Mouse (Mus musculus) intestine, embryonic 16.5 days (tissue): ENCODE data around the gene Commd1. TPM values are rescaled to one million over a fixed set of nuclear protein-coding genes. Genes with fewer than 3 reads are reported as not detected.

Experiments used
- ATAC-seq: fragments of 200-750 bp; cut with Nextera tagmentation; 2 replicates; pipeline ENCODE4 v1.8.0; 2017; ENCODE audit warnings: moderate TSS enrichment, moderate library complexity
- H3K27ac ChIP-seq: fragments of 300-500 bp; sonication (generic); 2 replicates; pipeline ENCODE4 v1.5.1; 2014; ENCODE audit warnings: mild to moderate bottlenecking, low read length
- H3K27me3 ChIP-seq: fragments of 300-500 bp; sonication (generic); replicated peaks from 2 replicates; pipeline ENCODE4 v1.6.1; 2014; ENCODE audit warnings: low read length, control low read depth, mixed read lengths; ENCODE audit not compliant: control insufficient read depth, insufficient read depth
- H3K36me3 ChIP-seq: fragments of 300-500 bp; sonication (generic); 2 replicates; pipeline ENCODE4 v1.6.1; 2014; ENCODE audit warnings: low read length, control low read depth; ENCODE audit not compliant: control insufficient read depth, insufficient read depth
- H3K4me1 ChIP-seq: fragments of 300-500 bp; sonication (generic); 2 replicates; pipeline ENCODE4 v1.6.1; 2014; ENCODE audit warnings: low read length, control low read depth, mixed read lengths; ENCODE audit not compliant: control insufficient read depth, insufficient read depth
- H3K4me2 ChIP-seq: fragments of 300-500 bp; sonication (generic); 2 replicates; pipeline ENCODE4 v1.6.1; 2014; ENCODE audit warnings: low read depth, low read length, control low read depth
- H3K4me3 ChIP-seq: fragments of 300-500 bp; sonication (generic); 2 replicates; pipeline ENCODE4 v1.5.1; 2014; ENCODE audit warnings: mild to moderate bottlenecking, low read length
- H3K9ac ChIP-seq: fragments of 300-500 bp; sonication (generic); 2 replicates; pipeline ENCODE4 v1.6.1; 2014; ENCODE audit warnings: low read depth, low read length
- H3K9me3 ChIP-seq: fragments of 300-500 bp; sonication (generic); 2 replicates; pipeline ENCODE4 v1.6.1; 2016; ENCODE audit warnings: low read length, control low read depth; ENCODE audit not compliant: control insufficient read depth
- WGBS: fragments of 180-500 bp; shearing (Covaris S2); extraction: QIAGEN DNeasy Blood & Tissue Kit; methylation state at CpG from one replicate; pipeline ENCODE4 v1.1.7; 2014; 5-methylcytosine and 5-hydroxymethylcytosine counted together
- polyA plus RNA-seq: library from polyadenylated mRNA; unstranded; fragments of >200 nt; fragmentation: Nextera tagmentation; extraction: Ambion mirVana; gene quantifications from 2 replicates; pipeline ENCODE4 v1.2.1, GENCODE M21; 2015

Gene Commd1
- polyA plus RNA-seq, 1 experiment from 2014 or later = 339 TPM

DNA sequence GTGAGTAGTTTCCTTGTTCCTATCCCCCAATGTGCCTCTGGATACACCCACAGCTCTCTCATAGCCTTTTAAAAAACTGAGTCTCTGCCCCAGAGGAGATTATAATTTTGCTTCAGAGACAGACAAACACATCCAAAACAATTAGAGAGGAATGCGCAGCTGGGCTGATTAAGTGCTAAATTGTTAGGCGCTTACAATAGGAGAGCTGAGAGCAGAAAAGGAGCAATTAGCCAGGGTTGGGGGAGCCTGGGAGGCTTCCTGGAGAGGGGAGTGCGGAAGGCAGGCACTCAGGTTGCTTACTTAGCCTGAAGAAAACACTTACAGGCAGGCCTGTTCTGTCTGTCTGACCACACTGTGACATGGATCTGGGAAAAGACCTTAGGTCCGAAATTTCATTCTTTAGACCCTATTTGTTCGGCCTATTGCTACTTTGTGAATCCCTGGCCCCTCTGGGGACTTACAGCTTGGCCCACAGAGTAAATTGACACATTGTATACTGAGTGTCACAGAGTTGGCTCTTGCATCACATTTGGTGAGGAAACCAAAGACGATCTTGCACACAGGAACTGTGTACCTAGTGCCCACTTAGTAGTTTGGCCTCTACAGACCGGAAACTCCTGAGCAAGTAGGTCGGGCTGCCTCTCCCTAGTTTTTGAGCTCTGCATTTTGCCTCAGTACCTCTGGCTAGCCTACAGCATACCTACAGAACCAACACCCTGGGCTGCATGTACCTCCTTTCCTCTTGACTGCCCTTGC is 117.7 kb downstream of the Commd1 start:
- Histone ChIP-seq H3K4me3 (no peak overlapping the region), H3K27me3 (no peaks in the 10 kb centered on the region), H3K9me3 (no peaks in the 10 kb centered on the region), H3K27ac (no peak overlapping the region), H3K9ac (no peak overlapping the region), H3K4me2 (no peak overlapping the region), H3K4me1 (no peaks in the 10 kb centered on the region; the same call in 1 of the 2 replicates), H3K36me3 (no peaks in the 10 kb centered on the region)
- no peak for ATAC-seq
- WGBS = 76% methylated on average over 8 of the region's 8 CpGs

DNA sequence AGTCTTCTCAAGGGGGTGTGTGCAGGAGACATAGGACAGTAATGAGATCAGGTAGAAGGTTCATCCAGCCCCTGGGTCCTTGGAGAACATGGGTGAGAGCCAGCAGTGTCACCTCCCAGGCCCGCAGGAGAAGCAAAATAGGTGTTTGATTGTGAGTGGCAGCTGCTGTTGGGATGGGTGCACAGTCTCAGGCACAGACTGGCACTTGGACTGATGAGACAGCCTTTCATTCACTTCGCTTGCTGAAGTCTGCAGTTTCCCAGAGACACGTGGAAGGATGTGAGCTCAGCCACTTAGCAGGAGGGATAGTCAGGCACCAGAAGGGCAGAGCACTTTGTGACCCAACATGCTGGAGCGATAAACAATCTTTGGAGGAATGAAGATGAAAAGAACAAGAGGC is 118.6 kb downstream of the Commd1 start:
- 52% methylated on average over 4 of the region's 4 CpGs for WGBS
- no peaks in the 10 kb centered on the region; the same call in 1 of the 2 replicates for H3K4me1 ChIP-seq
- ATAC-seq = no peak
- no peaks in the 10 kb centered on the region for H3K36me3 ChIP-seq
- H3K9me3 ChIP-seq = no peaks in the 10 kb centered on the region
- no peak overlapping the region for H3K4me3 ChIP-seq
- no peak overlapping the region for H3K27ac ChIP-seq
- H3K9ac ChIP-seq = no peak overlapping the region
- no peaks in the 10 kb centered on the region for H3K27me3 ChIP-seq
- H3K4me2 ChIP-seq = no peak overlapping the region

DNA sequence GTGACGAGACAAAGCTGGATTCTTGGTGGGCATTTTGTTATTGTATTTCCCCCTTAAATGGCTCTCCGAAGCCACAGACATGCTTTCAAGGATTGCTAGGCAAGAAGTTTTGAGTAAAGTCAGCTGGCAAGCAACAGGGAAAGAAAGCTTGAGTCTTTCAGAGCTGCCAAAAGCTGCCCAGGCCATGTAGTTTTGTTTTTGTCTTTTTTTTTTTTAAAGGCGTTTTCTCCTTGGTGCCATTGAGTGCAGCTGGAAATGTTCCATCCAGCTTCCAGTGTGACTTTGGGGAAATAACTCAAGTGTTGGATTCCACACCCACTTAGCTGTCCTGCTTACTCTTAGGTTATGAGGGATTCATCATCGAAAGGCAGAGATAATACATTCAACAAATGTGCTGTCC is 120.9 kb downstream of the Commd1 start:
- Histone ChIP-seq H3K4me2 (no peak overlapping the region), H3K9ac (no peak overlapping the region), H3K36me3 (no peaks in the 10 kb centered on the region), H3K9me3 (no peaks in the 10 kb centered on the region), H3K27ac (no peak overlapping the region), H3K4me3 (no peak overlapping the region), H3K27me3 (no peaks in the 10 kb centered on the region), H3K4me1 (no peaks in the 10 kb centered on the region; the same call in 1 of the 2 replicates)
- ATAC-seq = no peak
- WGBS = 60% methylated on average over 4 of the region's 4 CpGs

DNA sequence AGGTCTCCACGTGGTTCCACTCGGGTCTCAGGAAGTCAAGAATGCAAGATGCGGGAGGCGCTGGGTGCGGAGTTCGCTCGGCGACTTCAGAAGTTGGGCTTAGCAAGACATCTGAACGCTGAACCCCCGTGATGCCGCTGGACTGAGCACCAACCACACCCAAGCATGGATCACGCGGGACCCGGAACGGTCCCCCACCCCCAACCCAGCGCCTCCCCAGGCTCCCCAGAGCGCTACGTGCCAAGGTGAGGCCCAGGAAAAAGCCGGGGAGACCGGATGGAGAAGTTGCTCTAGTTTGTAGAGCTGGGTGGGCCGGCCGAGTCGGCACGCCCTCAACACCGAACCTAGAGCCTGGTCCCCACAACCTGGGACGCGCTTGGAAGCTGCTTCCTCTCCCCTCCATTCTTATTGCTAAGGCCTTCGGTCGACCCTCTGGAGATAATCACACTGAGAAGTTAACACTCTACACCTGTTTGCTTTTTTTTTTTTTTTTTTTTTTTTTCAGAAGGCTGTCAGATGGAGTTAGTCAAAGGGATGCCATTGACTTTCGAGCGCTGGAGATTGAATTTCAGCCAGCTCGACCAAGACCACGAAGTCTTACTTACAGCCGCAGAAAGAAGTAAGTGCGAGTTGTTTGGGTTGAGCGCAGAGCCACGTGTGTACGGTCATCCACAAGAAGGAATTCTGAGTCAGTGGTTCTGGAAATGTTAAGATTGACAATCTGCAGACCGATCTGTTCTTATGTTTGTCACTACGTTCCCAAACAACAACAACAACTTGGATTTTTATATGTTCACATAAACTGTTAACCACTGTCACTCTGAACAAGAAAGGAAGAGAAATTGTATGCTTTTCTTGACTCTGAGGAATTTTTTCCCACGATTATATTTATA is 121.6 kb downstream of the Commd1 start, which contains the start of gene B3gnt2:
Gene B3gnt2, minus strand, starts transcription at position 627 of the 893 bp plus-strand sequence.
- H3K36me3 ChIP-seq = no peaks in the 10 kb centered on the region
- peak within 1 kb of the TSS; percentile 88 for H3K27ac ChIP-seq
- no peaks in the 10 kb centered on the region; the same call in 1 of the 2 replicates for H3K4me1 ChIP-seq
- H3K4me3 ChIP-seq = peak within 1 kb of the TSS; percentile 82
- H3K9me3 ChIP-seq = no peaks in the 10 kb centered on the region
- peak within 1 kb of the TSS; percentile 74 for H3K4me2 ChIP-seq
- peak; percentile 64 for ATAC-seq
- 7% methylated on average over 41 of the region's 41 CpGs for WGBS
- H3K9ac ChIP-seq = peak within 1 kb of the TSS; percentile 87
- no peaks in the 10 kb centered on the region for H3K27me3 ChIP-seq

DNA sequence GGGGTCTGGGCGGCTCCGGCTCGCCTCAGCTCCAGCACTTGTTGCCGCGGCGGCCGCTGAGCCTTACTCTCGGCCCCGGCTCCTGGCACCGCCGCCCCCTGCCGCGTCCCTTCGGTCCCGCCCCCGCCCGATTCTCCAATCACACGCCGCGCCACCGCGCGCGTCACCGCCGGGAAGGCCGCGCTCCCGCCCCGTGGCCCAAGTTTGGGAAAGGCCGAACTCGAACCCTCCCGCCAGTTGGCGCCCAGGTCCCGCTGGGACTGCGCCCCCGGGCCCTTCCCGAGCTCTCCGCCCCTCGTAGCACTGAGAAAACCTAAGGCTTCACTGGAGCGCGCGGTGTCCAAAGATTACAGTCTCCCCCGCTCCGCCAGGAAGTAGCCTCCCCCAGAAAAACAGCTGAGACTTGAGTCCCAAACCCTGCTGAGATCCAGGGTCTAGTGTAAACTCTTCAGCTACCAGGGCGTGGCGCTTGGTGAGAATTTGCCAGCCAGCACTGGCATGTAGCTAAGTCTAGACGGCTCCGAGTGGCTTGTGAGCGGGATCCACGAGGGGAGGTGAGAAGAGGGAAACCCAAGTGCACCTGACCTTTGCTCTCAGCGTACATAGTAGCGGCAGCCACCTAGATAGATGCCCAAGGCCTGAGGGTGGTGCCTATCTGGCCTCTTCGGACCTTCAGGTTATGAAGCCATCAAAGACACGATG is 122.4 kb downstream of the Commd1 start:
- H3K4me2 ChIP-seq = peak overlapping the region; percentile 74
- no peaks in the 10 kb centered on the region for H3K9me3 ChIP-seq
- no peaks in the 10 kb centered on the region for H3K36me3 ChIP-seq
- ATAC-seq = peak; percentile 91
- WGBS = under 1% methylated on average over 55 of the region's 55 CpGs
- peak overlapping the region; percentile 82 for H3K4me3 ChIP-seq
- peak overlapping the region; percentile 88 for H3K27ac ChIP-seq
- H3K27me3 ChIP-seq = no peaks in the 10 kb centered on the region
- H3K4me1 ChIP-seq = peaks cover under 1% of the 10 kb centered on the region; the same call in 1 of the 2 replicates
- H3K9ac ChIP-seq = peak overlapping the region; percentile 87

DNA sequence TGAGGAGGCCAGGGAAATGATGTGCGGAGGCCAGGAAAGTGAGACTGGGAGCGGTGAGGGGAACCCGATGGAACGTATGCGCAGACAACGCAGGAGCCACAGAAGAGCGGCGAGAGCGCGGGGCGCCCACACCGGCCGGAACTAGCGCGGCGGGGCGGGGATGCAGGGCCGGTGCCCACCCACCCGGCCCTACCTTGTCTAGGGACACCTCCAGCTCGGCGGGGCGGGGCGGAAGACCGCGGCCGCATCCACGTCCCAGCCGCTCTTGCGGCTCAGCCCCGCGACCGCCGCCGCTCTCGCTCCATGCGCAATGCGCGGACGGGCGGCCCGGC is 122.9 kb downstream of the Commd1 start:
- WGBS = 0% methylated on average over 26 of the region's 41 CpGs
- no peaks in the 10 kb centered on the region for H3K27me3 ChIP-seq

DNA sequence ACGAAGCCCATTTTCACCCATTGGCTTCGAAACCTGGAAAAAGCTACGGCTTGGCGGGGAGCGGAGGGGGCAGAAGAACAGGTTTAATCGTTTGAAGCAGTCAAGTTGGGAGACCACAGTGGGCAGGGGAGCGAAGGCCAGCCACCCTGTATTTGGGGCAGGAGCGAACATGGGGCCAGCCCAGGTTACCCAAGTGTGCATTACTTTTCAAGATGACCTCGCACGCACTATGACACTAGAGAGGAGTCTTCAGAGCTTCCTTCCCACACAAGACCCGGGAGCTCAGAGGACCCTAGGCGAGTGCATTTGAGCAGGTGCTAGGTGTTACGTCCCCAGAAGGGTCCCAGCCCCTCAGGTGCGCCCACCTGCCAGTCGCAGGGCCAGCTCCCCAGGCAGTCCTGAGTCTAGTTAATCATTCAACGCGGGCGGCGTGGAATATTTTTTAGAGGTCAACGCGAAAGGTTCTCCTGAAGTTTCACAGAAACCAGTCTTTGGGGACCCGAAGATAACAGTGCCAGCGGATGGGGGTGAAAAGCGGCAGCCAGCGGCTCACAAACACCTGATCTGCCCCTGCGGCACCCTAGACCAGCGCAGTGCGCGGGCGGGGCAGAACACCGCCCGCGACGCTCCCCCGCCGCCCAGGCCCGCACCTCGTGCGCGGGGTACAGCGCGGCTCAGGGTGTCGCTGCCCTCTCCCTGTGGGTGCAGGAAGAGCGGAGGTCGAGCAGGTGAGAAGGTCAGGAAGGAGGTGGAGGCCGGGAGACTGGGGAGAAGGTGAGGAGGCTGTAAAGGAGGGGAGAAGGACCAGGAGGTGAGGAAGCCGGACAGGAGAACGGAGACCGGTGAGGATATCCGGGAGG is 123.5 kb downstream of the Commd1 start:
- Histone ChIP-seq H3K9me3 (no peaks in the 10 kb centered on the region), H3K27ac (peak overlapping the region; percentile 88), H3K27me3 (no peaks in the 10 kb centered on the region), H3K4me1 (peaks cover 4% of the 10 kb centered on the region; the same call in 1 of the 2 replicates), H3K9ac (peak overlapping the region; percentile 87), H3K36me3 (no peaks in the 10 kb centered on the region), H3K4me2 (peak overlapping the region; percentile 74), H3K4me3 (peak overlapping the region; percentile 82)
- peak; percentile 65 for ATAC-seq
- 3% methylated on average over 46 of the region's 50 CpGs for WGBS

More for the DNA sequence above, 122.9 kb downstream of the Commd1 start:
- Histone ChIP-seq H3K27ac (peak overlapping the region; percentile 88), H3K9me3 (no peaks in the 10 kb centered on the region), H3K4me1 (peaks cover 4% of the 10 kb centered on the region; the same call in 1 of the 2 replicates), H3K36me3 (no peaks in the 10 kb centered on the region), H3K4me2 (peak overlapping the region; percentile 74), H3K9ac (peak overlapping the region; percentile 87), H3K4me3 (peak overlapping the region; percentile 82)
- peak; percentile 81 for ATAC-seq

DNA sequence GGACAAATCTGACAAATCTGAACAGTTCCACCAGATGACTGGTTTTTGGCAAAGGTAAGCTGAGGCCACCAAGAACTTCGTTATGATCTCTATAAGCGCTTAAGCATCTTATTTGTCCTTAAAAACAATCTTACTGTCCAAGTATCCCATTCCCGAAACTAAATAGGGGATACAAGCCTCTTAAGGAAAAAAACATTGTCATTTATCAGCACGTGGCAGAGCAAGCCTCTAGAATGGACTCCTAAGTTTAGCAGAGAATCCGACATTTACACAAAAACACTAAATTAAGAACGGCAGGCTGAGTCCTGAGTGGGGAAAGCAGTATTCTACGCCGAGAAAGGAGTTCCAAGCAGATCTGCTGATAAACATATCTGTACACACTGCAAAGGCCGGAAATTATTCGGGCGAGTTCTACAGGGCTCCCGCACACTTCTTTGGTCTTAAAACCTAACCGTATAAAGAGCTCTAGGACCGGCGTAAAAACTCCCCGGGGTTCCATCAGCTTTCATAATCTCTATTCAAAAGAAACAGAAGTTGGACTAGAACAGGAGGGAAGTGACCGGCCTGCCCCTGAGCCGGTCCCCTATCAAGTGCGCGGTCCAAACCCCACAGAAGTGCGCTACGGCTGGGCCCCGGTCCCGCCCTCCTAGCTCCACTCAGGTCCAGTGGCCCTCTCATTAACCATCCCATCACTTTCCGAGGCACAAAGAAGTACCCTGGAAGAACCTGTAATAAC is 124.3 kb downstream of the Commd1 start:
- 23% methylated on average over 25 of the region's 25 CpGs for WGBS
- peaks cover 4% of the 10 kb centered on the region; the same call in 1 of the 2 replicates for H3K4me1 ChIP-seq
- peak overlapping the region; percentile 74 for H3K4me2 ChIP-seq
- H3K27ac ChIP-seq = peak overlapping the region; percentile 88; the same call in 1 of the 2 replicates
- no peaks in the 10 kb centered on the region for H3K36me3 ChIP-seq
- no peaks in the 10 kb centered on the region for H3K27me3 ChIP-seq
- H3K4me3 ChIP-seq = peak overlapping the region; percentile 82
- peak overlapping the region; percentile 87 for H3K9ac ChIP-seq
- H3K9me3 ChIP-seq = no peaks in the 10 kb centered on the region
- no peak for ATAC-seq
